12 mouse cellular contexts compared by ENCODE assay signal in genomic region chr16:90533119-90533673, GRCm38 (mm10).
DNase-seq lines count a peak whose midpoint lies in the region.
"Had no signal": no experiment of that assay in that cellular context is flagged by ENCODE, and none has a peak within 500 bp of the region (broad histone marks: within the 10 kb centered on the region; RNA-seq: fewer than 3 reads in every experiment).

No protein-coding gene starts in this region.

- H3K4me1 ChIP-seq in limb, embryonic 10.5 days, result peaks cover 37% of the 10 kb centered on the region

- peak overlapping the region; percentile 87 for H3K27ac ChIP-seq in limb, embryonic 10.5 days
- H3K27ac ChIP-seq: lung, embryonic 15.5 days had no signal

- H3K4me3 ChIP-seq in limb, embryonic 10.5 days, result peak overlapping the region; percentile 14; the same call in 1 of the 2 replicates
- H3K4me3 ChIP-seq: lung, embryonic 15.5 days had no signal

- peak; percentile 91 for DNase-seq in heart, adult 11 months
- DNase-seq in heart, postnatal 36 days, result no peak
- peak; percentile 79 for DNase-seq in 3T3-L1 (ENCODE audit: low read depth, low spot score)
- DNase-seq in embryo, embryonic 11 days, result peak; percentile 54
- DNase-seq in limb, embryonic 10.5 days (ENCODE audit: low spot score), result peak; percentile 69
- no peak for DNase-seq in ovary, adult 18-20 months (ENCODE audit: low spot score)
- no peak for DNase-seq in retina, postnatal 1 day
- DNase-seq: cerebellum, adult 2 months; heart, postnatal 14 days; kidney, postnatal 25 days; right cerebral cortex, adult 18-20 months had no signal

- 32% methylated on average over 10 of the region's 10 CpGs for WGBS in limb, embryonic 10.5 days

- no peaks in the 10 kb centered on the region for H3K36me3 ChIP-seq in limb, embryonic 10.5 days
- H3K36me3 ChIP-seq: lung, embryonic 15.5 days had no signal

- intact Hi-C loops in heart, postnatal 36 days (cut with DNase I), result loop anchor here (5.0 kb wide), 1 partner anchor 146 kb away; the partner anchor contains the start of gene Hunk

- H3K27me3 ChIP-seq in limb, embryonic 10.5 days (ENCODE audit: low read depth, poor library complexity, severe bottlenecking), result no peaks in the 10 kb centered on the region
- H3K27me3 ChIP-seq: lung, embryonic 15.5 days had no signal

- no peaks in the 10 kb centered on the region for H3K9me3 ChIP-seq in limb, embryonic 10.5 days (replicated peaks)
- H3K9me3 ChIP-seq: lung, embryonic 15.5 days had no signal

Comparison
In these comparisons a context has a peak if more than half of its experiments do, and no peak if none do; other contexts are left out.
1. DNase-seq: peak in heart, adult 11 months (single experiment), 3T3-L1 (single experiment), embryo, embryonic 11 days (single experiment) and limb, embryonic 10.5 days (single experiment); none in heart, postnatal 36 days (0 of 2), ovary, adult 18-20 months (single experiment) and retina, postnatal 1 day (single experiment).